Mouse (Mus musculus) kidney, postnatal 0 days (tissue): ENCODE results near the gene Ylpm1. TPM values are rescaled to one million over a fixed set of nuclear protein-coding genes. Genes with fewer than 3 reads are reported as not detected.

Experiments
- ATAC-seq: fragments of 200-750 bp; cut with Nextera tagmentation; replicated peaks from 2 replicates; pipeline ENCODE4 v1.8.0; 2017; ENCODE audit warnings: low read depth, moderate number of reproducible peaks, moderate TSS enrichment, moderate library complexity; ENCODE audit not compliant: low FRiP score
- DNase-seq: peaks from one replicate; pipeline ENCODE4 v3.0.0-alpha.2; 2016; ENCODE audit warnings: low spot score
- H3K27ac ChIP-seq: fragments of 300-500 bp; sonication (generic); 2 replicates; pipeline ENCODE4 v1.5.1; 2014; ENCODE audit warnings: mild to moderate bottlenecking
- H3K27me3 ChIP-seq: fragments of 300-500 bp; sonication (generic); 2 replicates; pipeline ENCODE4 v1.6.1; 2014; ENCODE audit warnings: low read length, mixed read lengths; ENCODE audit not compliant: insufficient read depth
- H3K36me3 ChIP-seq: fragments of 300-500 bp; sonication (generic); 2 replicates; pipeline ENCODE4 v1.6.1; 2014; ENCODE audit warnings: low read length, mixed read lengths; ENCODE audit not compliant: insufficient read depth
- H3K4me1 ChIP-seq: fragments of 300-500 bp; sonication (generic); replicated peaks from 2 replicates; pipeline ENCODE4 v1.6.1; 2014; ENCODE audit warnings: antibody characterized with exemption, low read length, mixed read lengths; ENCODE audit not compliant: insufficient read depth
- H3K4me2 ChIP-seq: fragments of 300-500 bp; sonication (generic); 2 replicates; pipeline ENCODE4 v1.6.1; 2014; ENCODE audit warnings: mild to moderate bottlenecking, low read length, moderate library complexity, mixed read lengths
- H3K4me3 ChIP-seq: fragments of 300-500 bp; sonication (generic); replicated peaks from 2 replicates; pipeline ENCODE4 v1.5.1; 2014; ENCODE audit warnings: low read depth, low read length
- H3K9ac ChIP-seq: fragments of 300-500 bp; sonication (generic); 2 replicates; pipeline ENCODE4 v1.6.1; 2014; ENCODE audit warnings: low read depth, low read length
- H3K9me3 ChIP-seq: fragments of 300-500 bp; sonication (generic); replicated peaks from 2 replicates; pipeline ENCODE4 v1.6.1; 2016; ENCODE audit warnings: low read length, inconsistent platforms, mixed read lengths
- CTCF ChIP-seq: IDR thresholded peaks from 2 replicates; pipeline ENCODE4 v1.5.1; 2016; ENCODE audit warnings: antibody characterized with exemption, low read depth, mild to moderate bottlenecking, moderate library complexity
- WGBS: fragments of 180-500 bp; shearing (Covaris S2); extraction: QIAGEN DNeasy Blood & Tissue Kit; methylation state at CpG from one replicate; pipeline ENCODE4 v1.1.7; 2014; 5-methylcytosine and 5-hydroxymethylcytosine counted together
- polyA plus RNA-seq: library from polyadenylated mRNA; unstranded; fragments of >200 nt; fragmentation: Nextera tagmentation; extraction: Ambion mirVana; gene quantifications from 2 replicates; pipeline ENCODE4 v1.2.1, GENCODE M21; 2015

Gene Ylpm1
- polyA plus RNA-seq, 1 experiment from 2014 or later: 19.7 TPM

GRCm38 (mm10) chr12:84979264-84979862 lies 16.8 kb upstream of the Ylpm1 start:
- Histone ChIP-seq H3K27me3 (no peaks in the 10 kb centered on the region), H3K27ac (no peak overlapping the region), H3K9me3 (no peaks in the 10 kb centered on the region), H3K9ac (no peak overlapping the region), H3K4me3 (no peak overlapping the region), H3K4me2 (no peak overlapping the region), H3K36me3 (peaks cover 59% of the 10 kb centered on the region), H3K4me1 (no peaks in the 10 kb centered on the region)
- no peak for DNase-seq
- no peak for ATAC-seq
- 94% methylated on average over 2 of the region's 2 CpGs for WGBS
- TF ChIP-seq CTCF: no peak

- no peak for ATAC-seq
- peak; percentile 43 for DNase-seq
- Histone ChIP-seq H3K4me1 (no peaks in the 10 kb centered on the region), H3K4me2 (no peak overlapping the region), H3K27me3 (no peaks in the 10 kb centered on the region), H3K9me3 (no peaks in the 10 kb centered on the region), H3K9ac (no peak overlapping the region), H3K4me3 (no peak overlapping the region), H3K27ac (no peak overlapping the region), H3K36me3 (0 out of 2 replicates have a peak, but pooled peaks cover 3% of the 10 kb centered on the region)
- 46% methylated on average over 4 of the region's 4 CpGs for WGBS
- no peak for TF ChIP-seq CTCF
Measured at GRCm38 (mm10) chr12:84989456-84989855, 6.7 kb upstream of the Ylpm1 start.

- Histone ChIP-seq H3K27me3 (no peaks in the 10 kb centered on the region), H3K4me2 (peak overlapping the region; percentile 9; the same call in 1 of the 2 replicates), H3K36me3 (no peaks in the 10 kb centered on the region), H3K4me1 (peaks cover 9% of the 10 kb centered on the region), H3K9me3 (no peaks in the 10 kb centered on the region), H3K9ac (no peak overlapping the region), H3K4me3 (0 out of 2 replicates have a peak overlapping the region, but pooled peaks have one; percentile 79), H3K27ac (no peak overlapping the region)
- 94% methylated on average over 8 of the region's 9 CpGs for WGBS
- DNase-seq (no peak), ATAC-seq (no peak)
- no peak for TF ChIP-seq CTCF
Measured at GRCm38 (mm10) chr12:84995112-84995761, 884 bp upstream of the Ylpm1 start.

GRCm38 (mm10) chr12:84996501-84997398 lies 629 bp downstream of the Ylpm1 start:
- Histone ChIP-seq H3K4me3 (peak overlapping the region; percentile 79), H3K27me3 (no peaks in the 10 kb centered on the region), H3K36me3 (no peaks in the 10 kb centered on the region), H3K27ac (peak overlapping the region; percentile 80; the same call in 1 of the 2 replicates), H3K4me1 (peaks cover 9% of the 10 kb centered on the region), H3K9me3 (no peaks in the 10 kb centered on the region), H3K4me2 (peak overlapping the region; percentile 84), H3K9ac (peak overlapping the region; percentile 91)
- under 1% methylated on average over 40 of the region's 44 CpGs for WGBS
- peak; percentile 43 for ATAC-seq
- TF ChIP-seq CTCF: no peak
- DNase-seq: peak; percentile 53

- Histone ChIP-seq H3K27ac (no peak overlapping the region), H3K4me3 (no peak overlapping the region), H3K4me2 (peak overlapping the region; percentile 84), H3K36me3 (no peaks in the 10 kb centered on the region), H3K9ac (no peak overlapping the region), H3K9me3 (no peaks in the 10 kb centered on the region), H3K27me3 (no peaks in the 10 kb centered on the region), H3K4me1 (peaks cover 9% of the 10 kb centered on the region)
- DNase-seq: no peak
- ATAC-seq: no peak
- no peak for TF ChIP-seq CTCF
Measured at GRCm38 (mm10) chr12:84999053-84999452, 2.9 kb downstream of the Ylpm1 start.

- H3K9me3 ChIP-seq: no peaks in the 10 kb centered on the region
- no peak overlapping the region for H3K27ac ChIP-seq
- no peak for TF ChIP-seq CTCF
- no peaks in the 10 kb centered on the region for H3K27me3 ChIP-seq
- no peaks in the 10 kb centered on the region for H3K36me3 ChIP-seq
- no peak overlapping the region for H3K4me3 ChIP-seq
- no peak overlapping the region for H3K4me2 ChIP-seq
- 95% methylated on average over 1 of the region's 1 CpGs for WGBS
- ATAC-seq: no peak
- no peak for DNase-seq
- H3K9ac ChIP-seq: no peak overlapping the region
- no peaks in the 10 kb centered on the region for H3K4me1 ChIP-seq
Measured at GRCm38 (mm10) chr12:85006206-85006605, 10.1 kb downstream of the Ylpm1 start.
